Mouse (Mus musculus) frontal cortex, postnatal 25 days (tissue): Measurements from ENCODE around the gene A730049H05Rik.

ENCODE experiments used
- DNase-seq, 2 experiments: peaks; one replicate each; pipeline ENCODE4 v3.0.0; 2022; ENCODE audit warnings: low spot score in 2 of 2

Gene A730049H05Rik

DNA sequence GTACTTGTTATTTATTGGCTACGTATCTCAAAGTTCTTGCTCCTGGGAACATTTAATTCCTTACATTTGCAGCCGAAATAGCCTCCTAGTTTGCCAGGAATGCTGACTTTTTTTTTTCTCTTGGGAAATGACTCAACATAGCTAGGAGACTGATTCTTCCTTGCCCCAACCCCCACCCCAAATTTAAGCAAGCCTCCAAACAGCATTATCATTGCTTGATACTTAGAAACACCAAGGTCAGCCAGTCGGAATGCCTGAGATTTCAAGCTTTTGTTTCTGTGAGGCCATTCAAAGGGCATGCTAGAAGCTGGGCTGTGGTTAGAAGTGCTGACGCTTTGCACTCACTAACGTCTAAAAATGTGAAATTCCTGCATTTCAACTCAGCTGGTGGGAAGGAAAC lies 11.1 kb downstream of the A730049H05Rik start:
- no peak for DNase-seq

DNA sequence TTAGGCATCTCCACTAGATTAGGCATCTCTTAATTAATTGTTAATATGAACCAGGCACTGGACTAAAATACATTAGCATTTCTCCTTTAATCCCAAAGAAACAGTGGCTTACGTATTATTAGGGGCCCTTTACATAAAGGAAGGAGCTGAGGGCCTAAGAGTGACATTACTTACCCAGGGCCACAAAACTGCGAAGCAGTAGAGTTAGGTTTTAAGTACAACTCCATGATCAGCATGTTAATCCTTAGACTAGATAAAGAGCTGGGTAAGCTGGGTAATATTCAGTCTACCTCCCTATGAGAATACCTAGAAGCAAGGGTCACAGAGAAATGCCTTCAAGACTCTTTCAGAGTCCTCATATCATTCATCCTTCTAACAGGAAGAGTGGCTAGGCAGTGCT lies 12.9 kb downstream of the A730049H05Rik start:
- DNase-seq: no peak

DNA sequence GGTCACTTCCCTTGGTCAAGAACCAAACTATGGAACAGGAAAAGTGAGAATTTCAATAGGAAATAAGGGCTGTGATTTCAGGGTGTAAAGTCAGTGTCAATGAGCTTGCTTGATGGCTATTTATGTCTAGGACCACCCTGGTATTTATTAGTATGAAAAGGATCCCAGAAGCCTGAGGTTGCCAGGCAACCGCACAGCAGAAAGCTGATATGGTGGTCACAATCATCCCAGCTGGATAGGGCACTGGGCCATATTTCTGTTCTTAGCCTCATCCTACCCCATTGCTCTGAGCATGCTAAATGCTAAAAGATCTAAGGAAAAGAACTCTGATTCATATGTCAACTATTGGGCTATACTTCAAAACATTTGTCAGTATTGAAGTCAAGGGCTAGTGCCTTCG lies 14.8 kb downstream of the A730049H05Rik start:
- no peak for DNase-seq

DNA sequence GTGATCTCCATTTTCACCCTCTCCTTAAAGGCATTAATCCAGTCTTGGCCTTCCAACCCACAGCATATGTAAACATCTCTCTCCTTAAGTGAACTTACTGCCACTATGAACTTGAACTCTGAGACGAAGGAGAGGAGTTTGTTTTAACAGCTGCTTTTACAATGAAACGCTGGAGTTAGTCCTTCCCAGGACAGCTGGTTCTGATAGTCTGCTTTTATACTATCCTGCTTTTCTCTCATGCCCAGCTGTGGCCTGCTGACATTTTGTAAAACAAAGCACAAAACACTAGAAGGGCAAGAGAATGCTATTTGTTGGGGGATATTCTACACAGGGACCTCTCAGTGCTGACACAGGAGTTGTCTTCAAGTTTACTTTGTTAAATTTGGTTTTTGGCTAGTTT lies 25.7 kb downstream of the A730049H05Rik start:
- DNase-seq: no peak

DNA sequence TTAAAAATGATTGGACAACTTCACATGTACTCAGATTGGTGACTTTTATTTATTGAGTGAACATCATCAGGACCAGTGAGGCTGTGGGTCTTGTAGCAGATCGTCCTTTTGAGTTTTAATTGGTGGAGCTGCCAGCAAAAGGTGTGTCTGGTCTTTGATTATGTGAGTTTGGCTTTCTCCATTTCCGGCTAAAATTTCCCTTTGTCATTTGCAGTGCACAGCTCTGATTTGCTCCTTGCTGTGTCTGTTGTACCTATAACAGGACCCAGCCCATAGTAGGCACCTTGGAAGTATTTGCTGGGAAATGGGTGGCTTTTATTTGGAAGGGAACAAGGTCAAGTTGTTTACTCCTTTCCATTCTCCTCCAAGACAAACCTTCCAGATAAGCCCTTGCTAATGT lies 27.2 kb downstream of the A730049H05Rik start:
- no peak for DNase-seq

DNA sequence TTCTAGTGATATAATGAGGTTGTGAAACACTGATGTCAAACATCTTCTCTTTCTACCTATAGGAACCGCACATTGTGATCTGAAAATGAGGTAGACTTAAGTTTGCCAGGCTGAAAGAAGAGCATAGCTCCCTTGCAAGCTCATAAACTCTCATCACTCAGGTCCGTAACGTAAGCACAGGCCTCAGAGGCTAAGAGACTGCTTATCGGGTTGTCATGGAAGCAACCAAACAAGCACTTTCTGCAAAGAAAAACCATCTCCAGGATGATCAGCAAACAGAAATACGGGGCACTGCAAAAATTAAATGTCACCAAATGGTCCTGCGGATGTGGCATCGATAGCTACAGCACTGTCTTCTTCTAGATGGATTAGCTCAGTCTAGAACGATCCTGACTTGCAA lies 29.6 kb downstream of the A730049H05Rik start:
- DNase-seq: no peak

DNA sequence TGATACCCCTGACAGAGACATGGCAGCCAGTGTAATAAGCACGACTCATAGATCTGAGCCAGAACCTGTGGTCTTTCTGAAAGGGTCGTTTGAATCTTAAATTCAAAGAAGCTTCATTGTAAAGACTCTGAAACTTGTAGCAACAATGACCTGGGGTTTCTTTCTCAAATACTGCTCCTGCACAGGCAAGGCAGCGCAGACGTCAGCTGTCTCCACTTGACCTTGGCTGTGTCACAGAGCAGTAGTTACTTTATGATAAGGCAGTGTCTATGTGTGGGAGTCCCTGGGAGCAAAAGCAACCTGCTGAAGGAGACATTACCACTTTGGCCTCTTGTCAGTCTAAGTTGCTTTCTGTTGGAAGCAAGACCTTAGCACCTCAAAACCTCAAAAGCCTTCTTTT lies 30.3 kb downstream of the A730049H05Rik start:
- DNase-seq: no peak

DNA sequence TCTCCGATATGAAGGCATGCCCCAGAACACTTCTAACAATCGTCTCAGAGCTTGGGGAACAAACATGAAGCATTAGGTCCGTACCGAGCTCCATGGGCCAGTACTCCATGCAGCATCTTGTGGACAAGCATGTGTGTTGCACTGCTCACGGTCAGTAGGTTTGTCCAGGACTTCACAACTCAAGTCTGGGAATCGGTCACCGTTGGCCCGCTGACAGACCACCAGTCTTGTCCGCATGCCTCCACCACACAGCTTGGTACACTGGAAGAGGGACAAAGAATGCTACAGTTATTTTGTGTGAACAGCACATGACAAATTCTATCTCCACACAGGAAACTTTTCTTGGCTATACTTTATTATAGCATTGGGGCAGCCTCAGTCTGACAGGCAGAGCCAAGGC lies 32.9 kb downstream of the A730049H05Rik start:
- DNase-seq: no peak

DNA sequence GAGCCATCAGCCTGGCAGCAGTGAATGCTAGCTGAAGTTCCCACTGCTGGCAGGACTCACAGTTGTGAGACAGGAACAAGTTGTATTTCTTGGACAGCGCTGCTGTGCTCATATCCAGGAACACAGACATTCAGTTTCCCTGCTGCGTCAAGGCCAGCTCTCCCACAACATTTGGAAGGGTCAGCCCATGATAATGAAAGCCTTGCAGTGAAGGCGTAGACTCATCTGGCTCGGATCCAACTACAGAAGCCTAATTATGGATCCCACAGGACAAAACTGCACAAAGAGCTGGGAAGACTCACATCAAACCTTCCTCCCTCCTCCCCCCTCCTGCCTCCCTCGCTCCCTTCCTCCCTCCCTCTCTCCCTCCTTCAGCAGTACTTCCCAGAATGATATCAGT lies 34.0 kb downstream of the A730049H05Rik start:
- peak; percentile 16 to 24 for DNase-seq

DNA sequence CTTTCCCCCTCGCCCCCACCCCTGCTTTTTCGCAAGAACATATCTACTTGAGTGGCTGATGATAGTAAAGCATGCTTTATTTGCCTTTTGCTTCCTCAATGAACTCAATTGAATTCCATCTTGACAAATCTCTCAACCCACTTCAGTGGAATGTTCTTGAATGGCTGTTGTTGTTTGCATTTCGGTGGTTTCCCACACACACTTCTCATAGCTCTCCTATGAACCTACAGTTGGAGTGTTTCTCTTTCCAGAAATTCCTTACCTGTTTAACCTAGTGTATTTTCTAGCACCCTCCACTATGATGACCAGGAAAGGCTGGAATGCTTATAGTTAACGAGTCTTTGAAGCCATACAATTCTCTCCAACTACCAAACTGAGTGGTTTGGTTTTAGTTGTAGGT lies 38.6 kb downstream of the A730049H05Rik start:
- DNase-seq: no peak

DNA sequence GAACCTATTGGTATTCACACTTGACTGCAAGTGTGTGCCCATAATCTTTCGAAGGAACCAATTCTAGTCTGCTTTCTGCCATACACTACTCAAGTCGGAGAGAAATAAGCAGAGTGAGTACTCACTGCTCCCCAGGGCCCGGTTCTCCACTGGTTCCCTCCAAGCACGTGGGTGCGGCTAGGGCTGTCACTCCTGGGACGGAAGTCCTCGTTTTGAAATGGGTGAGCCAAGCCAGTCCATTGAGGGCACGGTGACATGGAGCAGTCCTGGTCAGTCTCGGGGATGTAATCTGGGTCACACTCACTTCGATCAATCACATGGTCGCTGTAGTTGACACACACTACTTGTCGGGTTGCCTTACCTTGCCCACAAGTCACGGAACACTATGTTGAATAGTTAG lies 41.5 kb downstream of the A730049H05Rik start:
- DNase-seq: no peak

DNA sequence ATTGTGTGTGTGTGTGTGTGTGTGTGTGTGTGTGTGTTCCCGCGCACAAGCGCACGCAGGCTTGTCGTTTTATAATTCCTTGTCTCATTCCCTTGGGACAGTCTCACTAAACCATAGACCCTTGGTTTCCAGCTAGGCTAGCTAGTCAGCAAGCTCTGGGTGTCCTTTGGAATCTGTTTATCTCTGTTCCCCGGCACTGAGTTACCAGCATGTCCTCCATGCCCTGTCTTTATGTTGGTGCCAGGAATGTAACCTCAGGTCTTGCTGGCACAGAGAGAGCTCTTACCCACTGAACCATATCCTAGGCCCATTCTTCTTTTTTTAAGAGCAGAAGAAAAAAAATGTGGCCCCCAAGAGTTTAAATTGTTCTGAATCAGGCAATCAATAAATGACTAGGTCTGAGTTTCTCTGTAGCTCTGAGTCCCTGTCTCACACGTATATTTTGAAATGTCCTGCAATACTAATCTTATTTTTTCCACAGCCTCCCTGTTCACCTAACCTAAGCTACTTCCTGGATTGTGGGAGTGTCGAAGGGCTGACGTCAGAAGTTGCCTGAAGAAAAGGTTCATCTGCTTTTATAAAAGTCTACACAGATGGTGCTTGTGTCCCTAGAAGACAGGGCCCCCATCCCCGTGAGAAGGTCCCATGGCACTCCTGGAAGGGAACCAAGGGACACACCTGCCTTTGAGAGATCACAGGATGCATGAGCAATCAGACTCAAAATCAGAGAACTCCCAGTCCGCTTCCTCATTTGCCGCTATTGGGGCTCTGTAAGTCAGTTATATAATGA lies 42.6 kb downstream of the A730049H05Rik start:
- no peak for DNase-seq

DNA sequence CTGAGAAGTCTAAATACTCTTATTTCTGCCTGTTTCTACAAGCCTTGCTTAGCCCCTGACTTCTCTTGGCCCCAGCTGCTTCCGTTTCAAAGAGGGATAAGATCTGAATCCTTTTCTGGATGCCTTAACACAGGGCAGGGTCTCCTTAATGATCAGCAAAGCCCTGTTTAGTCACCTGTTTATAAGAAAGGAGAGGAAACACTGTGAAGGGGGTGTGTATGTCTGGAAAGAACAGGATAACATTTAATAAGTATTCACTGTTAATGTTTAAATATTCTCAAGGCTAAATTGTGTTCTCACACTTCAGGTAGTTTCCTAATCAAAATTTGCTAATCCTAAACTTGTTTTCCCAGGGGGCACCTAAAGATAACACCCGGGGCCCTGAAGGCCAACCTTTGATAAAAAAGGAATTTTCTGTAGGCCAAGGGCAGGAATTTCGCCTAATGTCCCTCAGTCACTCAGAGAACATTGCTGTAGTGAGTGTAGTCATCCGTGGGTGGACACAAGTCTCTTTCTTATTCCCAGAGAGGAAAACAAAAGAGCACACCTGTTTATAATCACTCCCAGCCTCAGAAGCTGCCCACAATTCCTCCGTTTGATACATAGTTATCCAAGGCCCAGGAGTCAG lies 44.1 kb downstream of the A730049H05Rik start:
- no peak for DNase-seq

DNA sequence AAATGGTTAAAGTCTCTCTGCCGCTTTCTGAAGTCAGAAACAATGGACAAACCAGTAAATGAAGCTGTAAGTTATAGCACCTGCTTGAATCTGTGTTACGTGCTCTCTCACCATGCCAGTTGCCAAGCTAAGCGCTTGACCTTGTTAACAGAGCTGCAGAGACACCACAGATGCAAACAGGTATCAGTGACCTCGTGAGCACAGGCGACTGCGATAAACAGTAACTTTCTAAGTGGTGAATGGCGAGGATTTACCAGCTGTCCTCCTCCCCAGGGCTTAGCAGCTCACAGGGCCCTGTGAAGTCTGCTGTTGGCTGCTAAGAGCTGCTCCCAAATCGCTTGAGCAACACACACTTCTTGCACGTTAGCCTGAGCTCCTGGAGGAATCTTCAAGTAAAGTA lies 46.3 kb downstream of the A730049H05Rik start:
- DNase-seq: no peak

DNA sequence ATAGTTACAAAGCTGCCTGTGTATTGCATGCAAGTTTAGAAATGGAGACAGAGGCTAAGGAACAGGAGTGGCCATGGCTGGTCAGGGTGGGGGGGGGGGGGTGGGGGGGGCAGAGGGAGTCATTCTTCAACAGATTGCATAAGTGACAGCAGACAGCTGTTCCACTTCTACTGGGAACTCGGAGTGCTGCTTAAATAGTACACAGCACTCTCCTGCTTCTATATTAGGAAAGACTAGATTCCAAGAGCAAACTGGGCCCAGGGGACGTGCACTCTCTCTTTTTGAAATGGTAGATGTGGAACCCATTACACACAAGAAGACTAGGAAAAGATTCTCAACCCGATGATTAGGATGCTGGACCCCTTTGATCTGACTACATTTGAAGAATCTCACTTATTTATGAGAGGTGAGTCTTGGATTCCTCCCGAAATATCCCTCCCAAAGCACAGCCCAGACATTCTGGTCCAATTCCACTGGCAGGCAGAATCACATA lies 52.9 kb downstream of the A730049H05Rik start, which contains the start of gene Gm15737:
Gene Gm15737 (plus strand): TSS at position 269 of the 493 bp plus-strand sequence.
- no peak for DNase-seq

DNA sequence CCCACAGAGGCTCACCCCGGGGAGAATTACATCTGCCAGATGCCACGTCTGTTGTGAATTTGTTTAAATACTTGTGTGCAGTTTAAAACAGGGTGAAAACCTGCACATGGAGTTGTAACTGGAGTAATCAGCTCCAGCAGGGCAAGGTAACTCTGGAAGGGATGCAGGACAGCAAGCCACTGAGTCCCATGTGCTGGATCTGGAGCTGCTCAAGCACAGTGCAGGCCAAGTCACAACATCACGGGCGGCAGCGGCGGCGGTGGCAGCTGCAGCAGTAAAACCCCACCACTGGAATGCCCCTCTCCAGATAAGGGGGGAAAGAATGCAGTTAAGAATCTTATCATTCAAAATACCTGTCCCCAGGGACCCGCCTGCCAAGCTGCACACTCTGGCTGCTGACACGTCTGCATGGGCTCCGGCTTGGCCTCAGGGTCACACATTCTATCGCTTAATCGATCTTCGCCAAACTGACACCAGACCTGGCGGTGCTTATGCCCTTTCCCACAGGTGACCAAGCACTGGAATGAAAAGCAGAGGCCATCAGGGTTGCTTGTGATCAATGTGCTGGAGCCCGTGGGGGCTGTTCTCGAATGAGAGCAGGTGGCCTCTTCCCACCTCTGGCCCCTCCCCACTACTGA lies 53.4 kb downstream of the A730049H05Rik start:
- no peak for DNase-seq

DNA sequence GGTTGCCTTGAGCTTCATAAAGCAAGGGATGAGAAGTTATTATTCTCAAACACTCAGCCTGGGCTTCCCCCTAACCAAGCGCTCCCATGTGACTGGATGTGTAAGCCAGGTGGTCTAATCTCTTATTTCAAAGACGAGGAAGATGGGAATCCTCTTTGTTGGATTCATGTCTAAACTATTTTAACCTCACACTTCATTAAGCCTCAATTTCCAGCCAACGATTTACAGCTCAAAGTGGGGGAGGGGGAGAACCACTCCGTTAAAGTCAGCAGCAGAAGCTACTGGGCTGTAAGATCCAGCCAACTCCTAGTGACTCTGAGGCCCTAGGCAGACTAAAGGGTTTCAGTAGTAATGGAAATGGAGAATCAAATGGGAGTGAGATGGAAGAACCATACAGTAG lies 55.5 kb downstream of the A730049H05Rik start:
- no peak for DNase-seq

DNA sequence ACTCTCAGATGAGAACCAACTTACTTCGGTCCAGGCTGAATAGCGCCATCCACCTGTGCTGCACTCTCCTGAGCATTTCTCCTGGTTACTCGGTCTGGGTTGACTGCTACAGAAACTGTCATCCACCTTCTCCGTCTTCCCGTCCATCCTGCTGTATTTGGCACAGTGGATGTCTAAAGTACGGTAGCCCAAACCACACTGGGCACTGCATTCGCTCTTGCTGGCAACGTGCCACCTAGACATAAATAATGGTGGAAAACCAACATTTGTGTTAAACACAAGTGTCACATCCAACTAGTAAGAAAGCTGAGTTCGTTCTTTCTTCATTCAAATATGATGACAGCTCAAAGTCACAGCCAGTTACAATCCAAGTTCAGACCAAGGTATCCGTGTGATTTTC lies 56.5 kb downstream of the A730049H05Rik start:
- no peak for DNase-seq

DNA sequence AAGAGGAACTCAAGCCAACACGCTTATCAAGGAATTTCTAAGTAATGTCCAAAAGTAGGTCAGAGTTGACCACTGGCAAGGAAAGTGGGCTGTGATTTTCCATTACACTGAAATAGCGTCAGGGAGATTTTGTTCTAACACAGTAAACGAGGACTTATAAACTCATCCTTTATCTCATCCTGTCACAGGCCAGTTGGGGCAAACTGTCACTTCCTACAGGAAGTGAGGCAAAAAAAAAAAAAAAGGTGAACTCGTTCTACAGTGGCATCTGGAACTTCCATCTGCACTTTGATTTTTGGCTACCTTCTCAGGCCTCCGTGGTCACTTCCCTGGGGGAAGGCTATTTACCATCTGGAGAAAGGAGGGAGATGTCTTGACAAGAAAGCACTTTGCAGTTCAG lies 58.6 kb downstream of the A730049H05Rik start:
- DNase-seq: no peak

DNA sequence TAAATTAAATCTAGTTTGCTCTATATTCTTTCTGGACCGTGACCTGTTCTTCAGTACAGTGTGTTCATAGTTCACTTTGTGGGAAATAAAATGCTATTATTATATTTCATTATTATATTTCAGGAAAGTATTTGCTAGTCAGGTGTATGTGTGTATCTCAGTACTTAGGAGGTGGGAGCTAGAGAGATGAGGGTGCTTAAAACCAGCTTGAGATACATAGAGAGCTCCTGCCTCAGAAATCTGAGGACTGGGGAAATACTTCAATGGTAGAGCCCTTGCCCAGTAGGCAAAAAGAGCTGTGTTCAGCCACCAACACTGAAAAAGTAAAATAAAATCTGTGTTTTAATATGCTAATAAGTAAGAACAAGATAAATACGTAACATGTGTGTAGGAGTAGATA lies 59.1 kb downstream of the A730049H05Rik start:
- no peak for DNase-seq

DNA sequence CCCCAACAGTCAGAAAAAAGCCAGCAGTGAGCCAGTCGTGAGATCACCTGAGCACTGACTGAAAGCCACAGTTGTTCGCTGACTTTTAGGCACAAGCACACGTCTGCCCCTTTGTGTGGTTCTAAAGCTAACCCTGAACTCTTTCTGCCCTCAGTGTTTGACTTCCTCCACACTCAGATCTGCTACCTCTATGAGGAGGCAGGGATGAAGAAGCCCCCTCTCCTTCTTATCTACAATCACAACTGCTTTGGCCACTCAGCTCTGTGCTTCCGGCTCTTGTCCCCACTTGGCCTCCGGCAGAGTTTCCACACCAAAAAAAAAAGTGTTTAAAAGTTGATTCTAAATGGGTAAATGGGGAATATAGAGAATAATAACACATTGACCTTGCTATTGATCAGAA lies 59.8 kb downstream of the A730049H05Rik start:
- no peak for DNase-seq

DNA sequence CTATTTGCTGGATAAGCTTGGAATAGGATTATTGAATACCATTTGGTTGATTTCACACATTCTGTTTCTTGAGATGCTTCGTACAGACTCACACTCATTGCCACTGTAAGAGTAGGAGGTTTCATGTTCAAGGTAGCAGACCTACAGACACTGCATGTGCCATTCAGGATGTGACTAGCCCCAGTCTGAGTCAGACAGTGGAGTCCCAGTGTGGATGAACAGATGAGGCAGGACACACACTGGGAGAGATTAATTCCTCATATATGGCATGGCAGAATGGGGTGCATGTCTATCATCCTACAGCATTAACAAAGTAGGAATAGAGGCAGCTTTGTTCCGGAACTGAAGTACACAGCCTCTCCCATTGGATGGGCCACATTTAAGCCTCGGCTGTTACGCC lies 61.0 kb downstream of the A730049H05Rik start:
- DNase-seq: no peak

DNA sequence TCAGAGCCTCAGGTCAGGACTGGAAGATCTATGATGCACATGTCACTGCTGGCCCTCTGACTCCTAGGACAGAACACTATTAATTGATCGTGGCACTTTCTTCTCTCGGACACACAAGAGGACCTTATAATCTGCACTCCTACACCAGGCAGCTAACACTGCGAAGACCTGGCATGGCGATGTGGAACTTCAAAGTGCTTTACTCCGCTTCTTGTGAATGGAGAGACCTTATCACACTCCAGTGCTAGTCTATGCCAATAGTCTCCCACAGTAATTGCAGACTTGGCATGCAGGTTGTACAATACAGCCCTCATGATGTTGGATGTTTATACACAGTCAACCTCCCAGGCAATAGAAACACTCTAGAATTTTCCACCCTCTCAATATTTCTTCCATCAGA lies 62.5 kb downstream of the A730049H05Rik start:
- no peak for DNase-seq
